Mouse (Mus musculus): Measurements from ENCODE around the gene Itgb7.
"Not testable (repeated sequence)": the region's sequence is repeated elsewhere in the genome, so short reads cannot be mapped to it uniquely, and the experiment has no call there.

Itgb7 gene

GRCm38 (mm10) chr15:102225619-102226018, 6.1 kb downstream of the Itgb7 start:
- not testable (repeated sequence) for DNase-seq (ENCODE audit: low spot score)

DNA sequence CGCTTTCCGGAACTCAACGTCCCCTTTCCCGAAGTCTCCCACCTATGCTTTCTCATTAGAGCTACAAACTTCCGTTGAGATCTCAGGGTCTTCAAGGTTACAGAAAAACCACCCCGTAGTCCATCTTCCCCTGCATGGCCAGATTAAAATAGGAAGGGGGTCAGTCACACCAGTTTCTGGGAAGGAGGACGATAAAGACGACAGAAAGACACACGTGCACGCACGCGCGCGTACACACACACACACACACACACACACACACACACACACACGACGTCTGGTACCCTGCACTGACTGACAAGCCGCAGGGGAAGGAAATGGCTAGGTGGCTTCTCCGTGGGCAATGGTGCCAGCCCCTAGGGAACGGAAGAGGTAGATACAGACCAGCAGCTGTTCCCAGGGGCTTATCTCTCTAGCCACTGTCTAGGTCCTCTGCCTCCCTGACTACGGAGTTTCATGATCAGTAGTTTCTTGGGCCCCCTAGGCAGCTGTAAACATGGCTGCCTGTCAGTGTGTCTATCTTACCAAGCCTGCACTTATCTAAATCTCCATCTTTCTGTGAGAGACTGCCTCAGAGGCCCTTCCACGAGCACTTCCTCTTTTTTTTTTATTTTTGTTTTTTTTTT, 6.6 kb downstream of the Itgb7 start:
- DNase-seq (ENCODE audit: low spot score): peak; percentile 57

GRCm38 (mm10) chr15:102224186-102224991, 7.4 kb downstream of the Itgb7 start:
- DNase-seq (ENCODE audit: low spot score): peak; percentile 59

- DNase-seq (ENCODE audit: low spot score): no peak
Observed at GRCm38 (mm10) chr15:102222386-102222785, 9.4 kb downstream of the Itgb7 start.

DNA sequence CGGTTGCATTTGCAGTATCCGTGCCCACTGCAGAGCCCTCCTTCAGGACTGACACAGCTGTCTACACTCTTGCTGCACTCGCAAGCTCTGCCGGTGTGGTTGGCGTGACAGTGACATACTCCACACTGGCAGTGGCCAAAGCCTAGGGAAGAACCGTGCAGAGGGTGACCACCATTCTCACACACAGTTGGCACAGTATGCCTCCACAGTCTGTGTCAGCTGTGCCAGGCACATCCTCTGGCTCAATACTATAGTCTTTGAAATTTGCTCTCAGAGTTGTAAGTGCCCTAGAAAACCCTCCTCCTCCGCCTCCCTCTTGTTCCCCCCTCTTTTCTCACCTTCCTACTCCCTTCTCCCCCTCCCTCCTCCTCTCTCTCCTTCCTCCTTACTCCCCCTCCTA, 14.4 kb downstream of the Itgb7 start:
- DNase-seq (ENCODE audit: low spot score): no peak

DNA sequence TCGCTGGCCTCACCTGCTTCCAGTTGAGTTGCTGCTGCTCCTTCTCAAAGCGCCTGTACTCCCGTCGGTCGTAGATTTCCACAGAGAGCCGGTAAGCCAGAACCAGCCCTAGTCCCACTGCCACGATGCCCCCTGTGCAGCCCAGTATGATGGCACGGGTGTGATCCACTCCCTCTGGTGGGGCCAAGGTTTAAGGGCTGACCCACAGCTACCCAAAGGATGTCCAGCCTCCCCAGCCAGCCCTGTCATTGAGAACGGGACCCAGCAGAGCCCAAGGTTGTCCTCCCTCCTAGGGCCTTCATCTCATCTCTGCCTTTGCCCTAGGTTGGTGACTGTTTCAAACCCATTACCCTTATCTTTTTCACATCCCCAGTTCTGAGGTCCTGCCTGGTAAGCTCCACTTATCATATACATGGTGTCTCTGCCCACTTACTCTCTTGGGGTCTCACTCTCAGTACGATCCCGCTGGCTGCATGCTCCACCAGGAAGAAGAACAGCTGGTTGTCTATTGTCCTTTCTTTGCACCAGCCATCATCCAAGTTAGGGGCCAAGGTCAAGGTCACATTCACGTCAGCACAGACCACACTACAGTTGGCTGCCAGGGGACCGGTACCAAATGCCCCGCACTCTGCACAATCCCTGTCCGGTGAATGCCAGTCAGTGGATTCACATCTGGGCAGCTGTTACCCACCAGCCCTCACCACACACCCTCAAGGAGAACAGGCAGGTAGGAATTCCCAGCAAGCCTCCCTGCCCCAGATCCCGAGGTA, 15.1 kb downstream of the Itgb7 start:
- DNase-seq (ENCODE audit: low spot score): no peak

- DNase-seq (ENCODE audit: low spot score): no peak
Observed at GRCm38 (mm10) chr15:102215624-102216023, 16.1 kb downstream of the Itgb7 start.

DNA sequence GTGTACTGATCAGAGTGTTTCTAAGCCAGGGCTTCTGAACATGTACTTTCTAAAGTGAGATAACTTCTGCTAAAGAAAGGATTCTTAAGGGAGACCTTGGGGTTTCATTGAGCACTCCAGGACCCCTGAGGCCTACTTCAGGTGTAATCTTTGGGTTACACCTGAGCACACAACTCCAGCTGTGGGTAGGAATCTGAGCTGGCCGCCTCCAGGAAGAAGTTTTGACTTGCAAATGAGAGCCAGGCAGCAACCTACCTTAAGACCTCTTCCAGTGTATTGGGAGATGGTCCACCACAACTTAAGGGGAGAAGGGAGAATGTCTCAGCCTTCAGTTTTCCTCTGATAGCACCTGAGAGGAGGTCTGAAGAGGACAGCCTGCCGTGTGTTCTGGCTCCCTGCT, 17.6 kb downstream of the Itgb7 start:
- no peak for DNase-seq (ENCODE audit: low spot score)

- no peak for DNase-seq (ENCODE audit: low spot score)
Observed at GRCm38 (mm10) chr15:102211895-102212294, 19.8 kb downstream of the Itgb7 start.

- no peak for DNase-seq (ENCODE audit: low spot score)
Observed at GRCm38 (mm10) chr15:102210816-102211215, 20.9 kb downstream of the Itgb7 start.

DNA sequence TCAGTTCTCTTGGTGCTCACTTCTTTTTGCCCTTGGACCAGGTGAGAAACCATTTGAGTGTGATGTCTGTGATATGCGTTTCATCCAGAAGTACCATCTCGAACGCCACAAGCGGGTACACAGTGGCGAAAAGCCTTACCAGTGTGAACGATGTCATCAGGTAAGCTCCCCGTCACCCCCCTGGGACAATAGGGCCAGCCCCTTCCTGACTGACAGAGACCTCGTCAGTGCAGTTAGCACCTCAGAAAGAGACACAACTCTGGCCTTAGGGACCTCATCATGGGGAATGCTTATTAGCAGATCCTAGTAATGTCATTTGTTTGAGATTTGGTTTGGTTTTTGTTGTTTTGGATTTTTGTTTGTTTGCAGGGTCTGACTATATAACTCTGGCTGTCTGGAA, 22.6 kb downstream of the Itgb7 start:
- no peak for DNase-seq (ENCODE audit: low spot score)

DNA sequence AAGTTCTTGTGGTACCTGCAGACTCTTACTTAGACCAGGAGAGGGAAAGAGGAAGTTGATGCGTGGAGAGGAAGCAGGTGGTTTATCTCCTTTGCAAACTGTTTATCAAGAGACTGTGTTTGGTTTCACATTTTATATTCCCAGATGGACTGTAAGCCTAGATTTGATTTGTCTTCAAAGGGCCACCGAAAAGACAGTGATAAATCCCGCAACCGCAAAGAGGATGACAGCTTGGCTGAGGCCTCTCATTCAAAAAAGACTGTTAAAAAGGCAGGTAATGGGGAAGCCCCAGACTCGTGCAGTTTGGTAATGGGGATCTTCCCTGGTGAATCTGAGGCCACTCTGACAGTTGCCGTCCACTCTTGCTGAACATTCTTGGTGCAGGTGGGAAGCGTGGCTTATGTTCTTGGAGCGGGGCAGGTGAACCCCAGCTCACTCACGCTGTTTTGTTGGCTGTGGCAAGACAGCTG, 23.6 kb downstream of the Itgb7 start:
- no peak for DNase-seq (ENCODE audit: low spot score)

GRCm38 (mm10) chr15:102207351-102207750, 24.4 kb downstream of the Itgb7 start:
- DNase-seq (ENCODE audit: low spot score): no peak

GRCm38 (mm10) chr15:102205779-102206178, 26.0 kb downstream of the Itgb7 start:
- DNase-seq (ENCODE audit: low spot score): no peak

DNA sequence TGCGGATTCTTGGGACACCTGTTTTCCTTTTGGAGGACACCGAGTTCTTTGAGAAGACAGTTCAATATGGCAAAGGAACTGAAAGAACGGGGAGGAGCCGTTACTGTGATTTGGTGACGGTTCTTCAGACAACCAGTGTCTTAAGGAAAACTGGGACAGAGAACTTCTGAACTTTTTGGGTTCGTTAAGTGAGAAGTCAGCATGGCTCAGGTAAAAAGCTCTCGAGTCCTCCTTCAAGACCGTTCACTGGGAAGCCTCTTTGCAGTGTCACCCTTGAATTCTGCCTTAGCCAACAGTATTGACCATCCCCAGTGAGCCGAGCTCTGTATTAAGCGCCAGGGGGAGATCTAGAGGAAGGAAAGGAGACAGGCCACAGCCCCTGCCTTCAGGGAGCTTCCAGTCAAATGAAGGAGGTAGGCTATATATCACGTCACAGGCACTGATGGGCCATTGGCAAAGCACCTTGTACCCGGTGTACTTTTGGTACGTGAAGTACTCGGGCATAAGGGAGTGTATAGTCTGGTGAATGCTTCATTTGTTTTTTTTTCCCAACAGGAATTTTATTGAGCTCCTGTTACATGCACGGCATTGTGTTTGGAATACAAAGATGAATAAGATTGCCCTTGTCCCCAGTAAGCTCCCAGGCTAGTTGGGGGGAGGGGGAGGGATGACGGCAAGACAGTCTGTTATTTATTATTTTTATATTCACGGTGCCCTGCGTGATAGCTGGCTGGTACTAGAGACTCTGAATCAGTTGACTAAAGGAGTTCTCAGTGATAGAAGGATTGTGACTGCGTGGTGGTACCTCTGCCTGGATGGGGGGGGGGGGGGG, 26.9 kb downstream of the Itgb7 start, which contains the start of gene Csad:
TSS of gene Csad (minus strand) at position 51 of the 832 bp plus-strand sequence.
- DNase-seq (ENCODE audit: low spot score): no peak

DNA sequence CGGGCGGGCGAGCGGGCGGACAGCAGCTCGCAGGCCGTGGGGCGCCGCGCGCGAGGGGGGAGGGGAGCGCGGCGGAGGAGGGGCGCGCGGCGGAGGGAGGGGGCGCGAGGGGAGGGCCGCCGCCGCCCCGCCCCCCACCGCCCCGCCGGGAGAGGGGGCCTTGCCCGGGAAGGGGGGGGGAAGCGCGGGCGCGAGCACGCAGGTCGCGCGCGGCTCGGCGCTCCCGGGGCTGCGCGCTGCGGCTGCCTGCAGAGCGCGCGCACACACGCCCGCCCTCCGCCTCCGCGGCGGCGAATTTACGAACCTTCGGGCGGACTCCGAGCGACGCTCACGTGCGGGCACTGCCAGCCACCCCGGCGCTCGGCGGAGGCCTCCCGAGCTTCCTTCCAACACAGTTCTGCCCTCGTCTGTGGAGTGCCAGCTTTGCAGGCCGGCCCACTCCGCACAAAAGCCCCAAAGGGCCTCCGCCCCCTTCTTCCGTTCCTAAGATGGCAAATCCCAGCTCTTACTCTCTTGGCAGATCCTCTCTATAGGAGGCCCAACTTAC, 27.8 kb downstream of the Itgb7 start:
- DNase-seq (ENCODE audit: low spot score): peak; percentile 50

DNA sequence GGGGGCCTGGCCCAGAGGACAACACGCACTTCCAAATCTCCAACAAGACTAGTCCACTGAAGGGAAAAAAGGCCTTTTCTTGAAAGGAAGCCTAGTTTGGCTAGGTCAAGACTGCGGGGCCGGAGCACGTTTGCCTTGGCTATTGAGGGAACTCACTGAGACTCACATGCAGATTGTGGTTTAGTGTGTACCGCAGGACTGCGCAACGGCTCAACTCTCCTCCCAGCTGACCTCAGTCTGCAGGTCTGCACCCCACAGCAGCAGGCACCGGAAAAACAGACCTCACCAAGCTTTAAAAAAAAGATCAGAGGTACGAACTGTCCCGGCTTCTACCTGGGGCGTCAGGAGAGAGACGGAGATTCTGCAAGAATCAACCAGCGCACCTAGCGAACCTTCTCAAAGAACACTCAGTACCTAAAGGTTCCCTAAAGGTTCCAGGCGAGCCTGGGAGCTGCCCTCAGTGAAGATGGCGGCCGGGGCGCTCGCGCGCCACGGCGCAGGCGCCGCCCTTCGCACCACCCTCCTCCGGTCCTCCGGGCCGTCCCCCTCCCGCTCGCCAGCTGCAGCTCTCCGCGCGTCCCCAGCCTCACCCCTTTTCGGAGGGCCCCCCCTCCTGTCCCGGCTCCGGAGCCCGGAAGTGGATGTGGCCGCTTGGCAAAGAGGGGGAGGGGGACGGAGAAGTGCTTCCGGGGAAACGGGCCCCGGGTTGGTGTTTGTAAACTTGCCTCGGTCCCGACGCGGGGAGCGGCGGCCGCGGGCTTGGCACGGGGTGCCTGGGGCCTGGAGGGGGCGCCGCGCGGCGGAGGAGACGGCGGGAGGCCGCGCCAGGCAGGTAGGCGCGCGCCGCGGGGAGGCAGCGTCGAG, 28.5 kb downstream of the Itgb7 start, which contains the start of gene Zfp740:
TSS of gene Zfp740 (plus strand) at position 279 of the 864 bp plus-strand sequence.
- peak; percentile 86 for DNase-seq (ENCODE audit: low spot score)

- no peak for DNase-seq (ENCODE audit: low spot score)
Observed at GRCm38 (mm10) chr15:102198841-102199240, 32.9 kb downstream of the Itgb7 start.

- DNase-seq (ENCODE audit: low spot score): no peak
Observed at GRCm38 (mm10) chr15:102195373-102195772, 36.4 kb downstream of the Itgb7 start.

DNA sequence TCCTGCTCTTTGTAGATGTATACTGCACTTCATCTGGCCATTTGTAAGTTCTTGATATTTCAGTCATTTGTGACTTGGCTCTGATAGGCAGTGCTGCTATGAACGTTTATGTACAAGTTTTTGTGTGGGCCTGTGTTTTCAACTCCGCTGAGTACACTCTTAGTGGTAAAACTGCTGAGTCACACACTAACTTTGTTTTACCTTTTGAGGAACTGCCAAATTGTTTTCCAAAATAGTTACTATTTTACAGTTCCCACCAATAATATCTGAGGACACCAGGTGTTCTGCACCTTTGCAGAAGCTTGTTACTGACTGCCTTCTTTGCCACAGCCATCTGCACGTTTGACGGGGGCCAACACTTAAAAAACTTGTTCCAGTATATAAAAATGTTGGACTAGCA, 37.3 kb downstream of the Itgb7 start:
- no peak for DNase-seq (ENCODE audit: low spot score)
